Mouse (Mus musculus): Measurements from ENCODE around the gene Slc13a2.

GRCm38 (mm10) chr11:78354905-78355304, 67.1 kb downstream of the Slc13a2 start:
- TF ChIP-seq CTCF (IDR thresholded peaks at IDR 0.05; ENCODE audit: low read depth) (no peak), EP300 (IDR thresholded peaks at IDR 0.05; ENCODE audit: low read depth) (no peak)
